Mouse (Mus musculus) lung, postnatal 10 days (tissue): ENCODE data around the gene Grk2.

ENCODE experiments used
- DNase-seq: peaks from one replicate; pipeline ENCODE4 v3.0.0; 2021

The Grk2 gene

DNA sequence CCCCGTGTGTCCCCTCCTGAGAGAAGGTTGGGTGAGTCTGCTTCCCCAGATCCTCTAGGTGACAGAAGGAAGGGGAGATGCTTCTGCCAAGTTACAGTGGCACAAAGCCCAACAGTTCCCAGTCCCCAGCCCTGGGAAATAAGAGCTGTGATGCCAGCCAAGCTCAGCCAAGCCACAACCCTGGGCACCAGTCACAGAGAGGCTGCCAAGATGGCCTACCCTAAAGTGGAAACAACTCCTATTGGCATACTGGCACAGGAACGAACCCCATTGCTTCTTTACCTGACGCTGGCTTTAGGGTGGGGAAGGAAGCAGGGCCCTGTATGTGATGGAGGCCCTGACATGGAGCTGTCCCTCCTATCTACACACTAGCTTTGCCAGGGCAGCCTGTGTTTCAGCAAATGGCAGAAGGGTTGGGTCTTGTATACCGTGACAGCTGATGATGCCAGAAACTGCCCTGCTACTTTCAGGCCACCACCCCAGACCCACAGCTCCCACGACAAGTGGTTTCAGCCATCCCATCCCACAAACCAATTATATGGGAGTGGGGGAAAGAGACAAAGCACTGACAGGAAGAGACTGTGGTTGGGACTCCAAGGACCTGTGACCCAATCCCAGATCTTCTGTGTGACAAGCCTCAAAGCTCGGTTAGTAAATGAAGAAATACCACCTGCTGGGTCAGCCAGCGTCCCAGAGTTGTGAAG is 2.9 kb downstream of the Grk2 start:
- no peak for DNase-seq

- DNase-seq: peak; percentile 81
Observed at GRCm38 (mm10) chr19:4301735-4302651, 4.0 kb downstream of the Grk2 start.

DNA sequence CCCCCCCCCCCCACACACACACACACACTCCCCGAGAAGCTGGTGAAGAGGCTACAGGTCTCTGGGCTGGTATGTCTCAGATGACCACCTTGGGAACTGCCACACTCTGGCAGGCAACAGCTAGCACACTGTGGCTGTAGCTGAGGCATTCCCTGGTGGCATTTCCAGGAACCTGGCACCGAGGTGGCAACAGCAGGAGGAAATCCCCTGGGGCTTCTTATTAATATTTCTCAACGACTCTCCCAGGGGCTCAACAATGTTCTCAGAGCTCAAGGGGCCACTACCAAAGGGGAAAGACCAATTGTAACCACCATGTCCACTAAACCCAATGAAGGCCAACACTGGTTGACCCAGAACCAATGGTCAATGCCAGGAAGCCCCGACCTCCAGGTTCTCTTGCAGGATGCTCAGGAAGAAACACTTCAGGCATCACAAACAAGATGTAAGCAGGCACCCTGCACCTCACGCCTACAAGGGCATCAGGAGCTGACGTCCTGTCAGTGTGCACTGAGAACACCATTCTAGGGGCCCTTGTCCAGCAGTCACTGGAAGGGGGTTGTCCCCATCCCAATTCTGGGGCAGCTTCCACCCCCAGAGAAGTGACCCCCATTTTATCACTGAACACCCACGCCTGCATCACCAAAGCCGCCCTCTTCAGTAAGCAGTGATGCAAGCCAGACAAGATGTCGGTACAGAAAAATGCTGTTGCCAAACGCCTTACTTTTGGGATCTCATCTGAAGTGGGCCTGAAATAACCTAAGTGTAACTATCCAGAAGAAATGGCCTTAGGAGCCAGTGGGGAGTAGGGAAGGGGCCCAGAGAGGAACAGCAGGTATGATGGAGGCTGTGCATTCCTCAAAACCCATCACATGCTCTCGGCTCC is 4.9 kb downstream of the Grk2 start:
- no peak for DNase-seq

- peak; percentile 56 for DNase-seq
Observed at GRCm38 (mm10) chr19:4300271-4300704, 5.7 kb downstream of the Grk2 start.

DNA sequence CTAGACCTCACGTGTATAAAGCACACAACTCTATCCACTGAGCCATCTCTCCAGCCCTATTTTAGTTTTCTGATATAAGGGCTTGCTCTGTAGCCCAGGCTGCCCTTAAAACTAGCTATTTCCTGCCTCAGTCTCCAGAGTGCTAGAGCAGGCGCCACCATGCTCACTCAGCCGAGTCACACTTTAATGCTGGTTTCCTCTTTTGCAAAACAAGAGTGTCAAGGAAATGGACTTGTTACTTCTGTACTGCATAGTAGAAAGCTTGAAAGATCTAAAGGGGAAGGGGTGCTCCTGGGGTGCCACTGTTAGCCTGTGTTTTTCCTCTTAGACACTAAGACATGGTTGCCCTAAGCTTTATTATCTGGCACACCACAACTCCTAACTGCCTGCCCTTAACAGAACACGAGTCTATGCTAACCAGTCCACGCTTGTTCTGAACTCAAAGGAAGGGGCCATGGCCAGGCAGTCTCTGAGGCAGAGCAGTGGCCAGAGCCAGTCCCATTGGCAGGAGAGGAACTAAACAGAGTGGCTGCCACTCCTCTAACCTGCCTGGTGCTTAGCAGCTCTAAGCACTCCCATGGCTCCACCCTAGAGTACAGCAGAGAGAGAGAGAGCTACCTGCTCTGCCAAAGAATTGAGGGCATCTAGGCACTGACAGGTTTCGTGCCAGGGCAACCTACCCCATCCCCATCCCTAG is 6.3 kb downstream of the Grk2 start:
- DNase-seq: no peak

- no peak for DNase-seq
Observed at GRCm38 (mm10) chr19:4299126-4299525, 6.9 kb downstream of the Grk2 start.

GRCm38 (mm10) chr19:4298322-4299121 is 7.5 kb downstream of the Grk2 start:
- no peak for DNase-seq

- no peak for DNase-seq
Observed at GRCm38 (mm10) chr19:4297851-4298250, 8.2 kb downstream of the Grk2 start.

DNA sequence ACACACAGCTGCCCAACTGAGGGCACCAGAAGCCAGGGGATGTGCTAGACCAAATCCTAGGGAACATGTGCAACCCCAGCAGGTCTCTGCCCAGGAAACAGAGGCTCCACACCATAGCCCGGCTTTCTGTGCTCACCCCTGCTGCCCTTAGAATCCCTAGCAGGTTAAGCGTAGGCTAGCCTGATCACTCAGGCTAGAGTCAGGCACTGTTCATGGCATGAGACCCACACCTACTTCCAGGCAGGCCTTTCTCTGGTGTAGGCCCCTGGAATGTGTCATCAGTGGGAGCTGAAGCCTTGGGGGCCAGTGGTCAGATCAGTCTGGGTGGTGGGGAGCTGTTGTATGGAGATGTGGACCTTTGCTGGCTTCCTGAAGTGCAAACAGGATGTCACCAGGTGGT is 9.4 kb downstream of the Grk2 start:
- no peak for DNase-seq

DNA sequence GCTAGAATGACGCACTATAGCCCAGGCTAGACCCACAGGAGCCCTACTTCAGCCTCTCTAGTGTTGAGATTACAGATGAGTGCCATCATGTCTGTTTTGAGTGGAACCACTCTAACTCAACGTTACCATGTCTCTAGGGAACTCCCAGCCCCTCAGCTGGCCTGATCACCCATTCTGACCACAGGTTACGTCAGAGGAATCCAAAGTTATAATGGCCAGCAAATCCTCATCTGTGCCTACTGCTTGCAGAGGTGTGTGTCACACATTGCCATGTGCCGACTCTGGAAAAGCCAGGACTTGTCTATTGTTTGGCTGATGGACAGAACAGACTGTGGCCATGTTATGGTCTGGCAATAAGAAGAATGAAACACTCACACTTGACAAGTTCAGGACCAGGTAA is 10.6 kb downstream of the Grk2 start:
- DNase-seq: no peak

GRCm38 (mm10) chr19:4294381-4295097 is 11.5 kb downstream of the Grk2 start:
- peak; percentile 84 for DNase-seq

GRCm38 (mm10) chr19:4291161-4291560 is 14.9 kb downstream of the Grk2 start:
- DNase-seq: no peak

GRCm38 (mm10) chr19:4290749-4291148 is 15.3 kb downstream of the Grk2 start:
- DNase-seq: no peak

DNA sequence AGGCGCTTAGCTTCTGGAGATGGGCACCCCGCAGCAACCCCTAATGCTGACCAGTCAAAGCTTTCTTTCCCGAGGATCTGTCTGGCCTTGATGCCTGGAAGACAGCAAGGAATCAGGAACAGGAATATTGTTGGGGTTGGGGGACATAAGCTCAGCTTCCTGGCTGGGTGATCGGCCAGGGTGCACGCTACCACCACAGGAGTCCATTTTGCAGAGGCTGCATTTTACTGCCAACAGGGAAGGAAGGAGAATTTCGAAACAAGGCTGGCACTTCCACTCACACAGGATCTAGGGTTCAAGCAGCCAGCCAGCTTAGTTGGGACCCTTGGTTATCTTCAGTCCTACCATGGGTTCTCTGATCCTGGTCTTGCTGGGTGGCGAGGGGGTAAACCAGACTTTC is 22.4 kb downstream of the Grk2 start:
- no peak for DNase-seq

DNA sequence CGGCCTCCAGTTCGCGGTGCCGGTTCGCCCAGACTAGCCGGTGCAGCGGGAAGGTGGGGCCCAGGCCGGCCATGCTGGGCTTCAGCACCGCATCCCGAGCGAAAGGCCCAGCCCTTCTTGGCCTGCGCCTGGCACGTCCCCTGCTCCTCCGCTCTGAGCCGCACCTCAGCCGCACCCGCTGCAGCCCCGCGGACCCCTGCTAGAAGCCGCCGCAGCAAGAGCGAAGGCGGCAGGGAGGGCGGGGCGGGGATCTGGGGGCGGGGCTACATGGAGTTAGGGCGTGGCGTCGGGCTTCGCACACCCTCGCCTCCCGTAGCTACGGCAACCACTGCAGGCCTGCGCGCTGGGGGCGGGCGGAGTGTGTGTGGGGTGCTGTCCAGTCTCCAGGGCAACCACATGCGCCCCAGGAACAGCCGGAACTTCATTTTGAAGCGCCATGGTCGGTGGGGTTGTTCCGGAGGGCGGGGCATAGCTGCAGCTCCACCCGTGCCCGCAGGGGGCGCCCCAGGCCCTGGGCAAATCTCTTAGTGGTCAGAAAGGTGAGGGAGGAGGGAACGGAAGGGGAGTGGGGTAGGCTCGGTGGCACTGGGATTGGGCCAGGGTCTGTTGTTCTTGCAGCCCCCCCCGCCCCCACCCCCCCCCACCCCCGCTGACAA is 23.0 kb downstream of the Grk2 start, which contains the start of gene Ankrd13d:
Ankrd13d (minus strand) TSS at position 240 of the 656 bp plus-strand sequence.
- peak; percentile 94 for DNase-seq

DNA sequence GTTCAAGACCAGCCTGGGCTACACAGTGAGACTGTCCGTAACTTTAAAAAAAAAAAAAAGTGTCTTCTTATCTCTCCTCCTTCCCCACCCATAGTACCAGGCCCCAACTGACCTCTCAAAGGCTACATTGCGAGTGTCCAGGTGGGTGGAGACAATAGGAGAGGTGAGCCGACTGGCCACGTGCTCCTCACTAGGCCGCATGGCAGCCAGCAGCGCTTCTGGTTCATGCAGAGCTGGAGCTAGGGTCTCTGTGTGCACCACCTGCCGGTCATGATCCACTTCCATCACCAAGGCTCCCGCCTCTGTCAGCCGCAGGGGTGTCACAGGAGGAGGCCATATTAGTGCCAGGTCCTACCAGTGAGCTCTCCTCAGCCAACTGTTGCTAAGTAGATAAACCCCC is 25.6 kb downstream of the Grk2 start:
- no peak for DNase-seq

DNA sequence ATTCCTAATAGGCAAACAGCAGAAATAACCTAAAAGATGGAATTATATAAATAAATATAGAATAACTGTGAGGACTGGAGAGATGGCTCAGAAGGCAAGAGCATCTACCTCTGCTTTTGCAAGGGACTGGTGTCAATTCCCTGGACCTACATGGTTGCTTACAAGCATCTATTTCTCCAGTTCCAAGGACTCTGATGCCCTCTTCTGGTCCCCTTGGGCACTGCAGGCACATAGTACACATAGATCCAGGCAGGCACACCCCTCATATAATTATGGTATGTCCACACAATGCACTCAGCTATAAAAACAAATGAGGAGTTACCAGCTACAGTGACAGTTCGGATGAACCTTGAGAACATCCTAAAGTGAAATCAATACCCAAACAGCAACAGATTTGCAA is 26.5 kb downstream of the Grk2 start:
- DNase-seq: no peak

DNA sequence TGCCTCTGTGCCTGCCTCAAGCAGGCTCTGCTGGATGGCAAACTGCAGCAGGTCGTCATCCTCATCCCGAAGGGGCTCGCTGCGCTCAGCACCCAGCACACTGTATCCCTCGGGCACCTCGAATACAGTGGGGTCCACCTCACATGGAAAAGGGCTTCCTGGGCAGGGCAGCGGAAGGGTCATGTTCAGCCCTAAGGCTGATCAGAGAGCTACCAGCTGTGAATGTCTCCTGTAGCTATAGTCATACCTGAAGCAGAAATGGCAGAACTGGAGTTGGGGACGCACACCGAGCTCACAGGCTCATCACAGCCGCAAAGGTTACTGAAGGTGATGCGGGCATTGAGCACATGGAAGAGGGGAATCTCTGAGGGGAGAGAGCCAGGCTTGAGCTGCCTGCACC is 35.0 kb downstream of the Grk2 start:
- no peak for DNase-seq

GRCm38 (mm10) chr19:4270187-4270586 is 35.8 kb downstream of the Grk2 start:
- no peak for DNase-seq
